8 mouse cellular contexts compared by ENCODE assay signal in the genomic region with DNA sequence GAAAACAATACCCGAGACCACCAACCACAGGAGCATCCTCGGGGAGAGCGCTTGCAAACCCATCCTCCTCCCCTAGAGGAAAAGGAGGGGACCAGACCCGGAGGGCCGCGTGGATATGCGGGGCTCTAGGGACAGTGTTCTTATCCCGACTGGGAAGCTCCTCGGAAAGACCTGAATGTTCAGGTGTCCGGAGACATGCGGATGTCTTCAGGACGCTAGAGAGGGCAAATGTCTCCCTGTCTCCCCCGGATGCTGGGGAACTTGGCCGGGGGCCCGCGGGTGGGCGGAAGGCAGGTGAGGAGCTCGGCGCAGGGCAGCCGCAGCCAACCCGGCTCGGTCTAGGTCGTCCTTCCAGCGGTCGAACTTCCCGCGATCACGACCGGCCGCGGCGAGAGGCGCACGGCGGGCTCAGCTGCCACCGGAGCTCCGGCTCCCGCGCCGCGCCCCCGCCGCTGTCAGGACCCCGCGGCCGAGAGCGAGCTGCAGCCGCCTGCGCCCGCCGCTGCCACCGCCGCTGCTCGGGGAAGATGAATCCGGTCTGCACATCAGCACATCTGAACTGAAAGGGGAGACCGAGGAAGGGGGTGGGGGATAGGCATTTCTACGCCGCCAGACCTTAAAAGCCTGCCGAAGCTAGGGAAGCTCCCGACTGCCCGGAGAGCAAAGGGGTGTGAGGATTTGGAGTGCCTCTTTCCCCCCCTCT. TPM values are rescaled to one million over a fixed set of nuclear protein-coding genes. Genes with fewer than 3 reads are reported as not detected.
DNase-seq lines count a peak whose midpoint lies in the region; ATAC-seq and TF ChIP-seq lines count a peak whose summit lies in the region.

No protein-coding gene starts in this region.

- TF ChIP-seq POLR2A in kidney, adult 2 months (IDR thresholded peaks at IDR 0.05; ENCODE audit: low read depth, low read length): no peak

- peak; percentile 35 for DNase-seq in thymus, postnatal 4 days
- DNase-seq in thymus, postnatal 14 days: no peak
- DNase-seq in embryonic facial prominence, embryonic 10.5 days (ENCODE audit: low spot score): peak; percentile 68
- peak; percentile 15 to 51 for DNase-seq in heart, adult 18-20 months
- DNase-seq in kidney, adult 2 months: peak; percentile 27

- TF ChIP-seq CTCF in kidney, adult 2 months (conservative IDR thresholded peaks at IDR 0.05; ENCODE audit: insufficient read depth, insufficient read length, low read depth, low read length): no peak

- no peak for ATAC-seq in liver, embryonic 15.5 days (ENCODE audit: insufficient read depth)
- peak; percentile 74 for ATAC-seq in neural tube, embryonic 14.5 days (ENCODE audit: low read depth)
- no peak for ATAC-seq in CD4-positive, CD25-positive, alpha-beta regulatory T cell, adult 4 months

- peak overlapping the region; percentile 67 for H3K4me2 ChIP-seq in liver, embryonic 15.5 days
- H3K4me2 ChIP-seq in neural tube, embryonic 14.5 days (ENCODE audit: low read depth, low read length): peak overlapping the region; percentile 98

- peaks cover 35% of the 10 kb centered on the region for H3K27me3 ChIP-seq in embryonic facial prominence, embryonic 10.5 days (replicated peaks; ENCODE audit: low read depth, poor library complexity, severe bottlenecking)
- H3K27me3 ChIP-seq in kidney, adult 2 months (replicated peaks; ENCODE audit: control insufficient read depth, insufficient read depth, low read length): peaks cover 1% of the 10 kb centered on the region; the same call in 1 of the 2 replicates
- peaks cover 41% of the 10 kb centered on the region for H3K27me3 ChIP-seq in liver, embryonic 15.5 days
- no peaks in the 10 kb centered on the region for H3K27me3 ChIP-seq in neural tube, embryonic 14.5 days (ENCODE audit: control insufficient read depth, insufficient read depth, low read length)

- H3K4me3 ChIP-seq in embryonic facial prominence, embryonic 10.5 days: peak overlapping the region; percentile 77
- peak overlapping the region; percentile 43 for H3K4me3 ChIP-seq in kidney, adult 2 months (ENCODE audit: insufficient read depth, low read depth, low read length)
- H3K4me3 ChIP-seq in liver, embryonic 15.5 days (replicated peaks): peak overlapping the region; percentile 43
- peak overlapping the region; percentile 60 for H3K4me3 ChIP-seq in neural tube, embryonic 14.5 days (ENCODE audit: low read depth, low read length)

- WGBS in embryonic facial prominence, embryonic 10.5 days: under 1% methylated on average over 61 of the region's 61 CpGs
- under 1% methylated on average over 61 of the region's 61 CpGs for WGBS in kidney, adult 2 months
- WGBS in liver, embryonic 15.5 days (ENCODE audit: insufficient replicate concordance): 1% methylated on average over 61 of the region's 61 CpGs
- under 1% methylated on average over 51 of the region's 61 CpGs for WGBS in neural tube, embryonic 14.5 days

- H3K4me1 ChIP-seq in embryonic facial prominence, embryonic 10.5 days: peaks cover 22% of the 10 kb centered on the region
- no peaks in the 10 kb centered on the region for H3K4me1 ChIP-seq in kidney, adult 2 months (ENCODE audit: control insufficient read depth, insufficient read depth, low read length)
- H3K4me1 ChIP-seq in liver, embryonic 15.5 days (replicated peaks): 0 out of 2 replicates have a peak, but pooled peaks cover 4% of the 10 kb centered on the region
- H3K4me1 ChIP-seq in neural tube, embryonic 14.5 days (ENCODE audit: control insufficient read depth, insufficient read depth, low read length): no peaks in the 10 kb centered on the region

- H3K9ac ChIP-seq in liver, embryonic 15.5 days: no peak overlapping the region
- peak overlapping the region; percentile 63 for H3K9ac ChIP-seq in neural tube, embryonic 14.5 days (replicated peaks; ENCODE audit: low read depth, low read length)

- no peaks in the 10 kb centered on the region for H3K9me3 ChIP-seq in embryonic facial prominence, embryonic 10.5 days
- no peaks in the 10 kb centered on the region for H3K9me3 ChIP-seq in liver, embryonic 15.5 days (replicated peaks)
- no peaks in the 10 kb centered on the region for H3K9me3 ChIP-seq in neural tube, embryonic 14.5 days (ENCODE audit: control insufficient read depth, low read length)

- H3K36me3 ChIP-seq in embryonic facial prominence, embryonic 10.5 days (replicated peaks): no peaks in the 10 kb centered on the region
- H3K36me3 ChIP-seq in kidney, adult 2 months (ENCODE audit: control insufficient read depth, insufficient read depth, low read length): no peaks in the 10 kb centered on the region
- H3K36me3 ChIP-seq in liver, embryonic 15.5 days (replicated peaks): no peaks in the 10 kb centered on the region
- no peaks in the 10 kb centered on the region for H3K36me3 ChIP-seq in neural tube, embryonic 14.5 days (ENCODE audit: control insufficient read depth, insufficient read depth, low read length)

- peak overlapping the region; percentile 79 for H3K27ac ChIP-seq in embryonic facial prominence, embryonic 10.5 days (replicated peaks)
- H3K27ac ChIP-seq in kidney, adult 2 months (ENCODE audit: insufficient read depth, low read depth, low read length): peak overlapping the region; percentile 53
- H3K27ac ChIP-seq in liver, embryonic 15.5 days (replicated peaks): no peak overlapping the region
- 0 out of 2 replicates have a peak overlapping the region, but pooled peaks have one; percentile 22 for H3K27ac ChIP-seq in neural tube, embryonic 14.5 days (ENCODE audit: low read depth, low read length)

RNA-seq across cellular contexts. Expression of a gene that starts 0.6 kb away (rescaled TPM):
- polyA plus RNA-seq in embryonic facial prominence, embryonic 10.5 days (2016; fragmentation: Nextera tagmentation; extraction: Ambion mirVana): 1.2 and 1.6 TPM in 2 replicates
- under 1 TPM; 0.80 to 0.97 TPM for total RNA-seq in heart, adult 18-20 months (2021)
- 0.57 and 0.92 TPM in 2 replicates for polyA plus RNA-seq in kidney, adult 2 months (2012; rRNA removed)
- 0.02 and 0.03 TPM in 2 replicates for polyA plus RNA-seq in liver, embryonic 15.5 days (2015; fragmentation: Nextera tagmentation; extraction: Ambion mirVana)
- 2.6 and 3.5 TPM in 2 replicates for polyA plus RNA-seq in neural tube, embryonic 14.5 days (2014; fragmentation: Nextera tagmentation; extraction: Ambion mirVana)
- polyA plus RNA-seq in CD4-positive, CD25-positive, alpha-beta regulatory T cell, adult 4 months (2017; shearing (Covaris generic)): not detected
